Comparison of ENCODE assay signal across 11 mouse cellular contexts in the genomic region with DNA sequence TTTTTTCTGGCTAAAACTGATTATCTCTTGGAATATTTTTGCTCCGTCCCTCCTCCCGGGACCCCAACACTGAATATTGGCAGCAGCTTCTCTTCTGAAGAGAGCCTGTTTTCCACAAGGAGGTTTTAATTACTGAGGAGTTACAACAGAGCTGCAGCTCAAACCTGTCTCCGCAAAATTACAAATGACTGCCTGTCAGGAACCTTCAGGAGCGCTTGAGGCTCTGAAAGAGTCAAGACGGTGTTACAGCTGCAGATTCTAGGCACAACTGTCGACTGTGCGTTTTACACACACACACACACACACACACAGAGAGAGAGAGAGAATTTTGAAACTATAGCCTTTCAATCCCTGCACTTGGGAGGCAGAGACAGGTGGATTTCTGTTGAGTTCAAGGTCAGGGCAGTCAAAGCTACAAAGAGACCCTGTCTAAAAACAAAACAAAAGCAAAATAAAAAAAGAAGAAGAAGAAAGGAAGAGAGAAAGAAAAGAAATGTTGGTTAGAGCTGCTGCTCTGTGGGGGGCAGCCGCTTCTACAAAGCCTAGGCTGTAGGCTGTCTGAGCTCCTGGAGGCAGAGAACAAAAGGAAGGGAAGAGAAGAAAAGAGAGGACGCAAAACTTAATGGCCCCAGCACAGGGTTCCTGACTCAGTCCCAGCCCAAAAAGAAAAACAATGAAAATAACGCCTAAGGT. TPM values are rescaled to one million over a fixed set of nuclear protein-coding genes. Genes with fewer than 3 reads are reported as not detected.
A peak's percentile ranks its signal among the peaks of the same experiment; 100 is the strongest.
DNase-seq lines count a peak whose midpoint lies in the region; ATAC-seq lines count a peak whose summit lies in the region.
"Had no signal": no experiment of that assay in that cellular context is flagged by ENCODE, and none has a peak within 500 bp of the region (broad histone marks: within the 10 kb centered on the region; RNA-seq: fewer than 3 reads in every experiment).

No protein-coding gene starts in this region.

- no peak for ATAC-seq in embryonic facial prominence, embryonic 11.5 days (replicated peaks; ENCODE audit: insufficient number of reproducible peaks, low FRiP score, low TSS enrichment, low read depth)
- no peak for ATAC-seq in hindbrain, embryonic 12.5 days (ENCODE audit: low FRiP score)
- ATAC-seq in neural tube, embryonic 11.5 days (ENCODE audit: insufficient read depth, low FRiP score, low TSS enrichment): peak; percentile 73

- 10% methylated on average over 10 of the region's 10 CpGs for WGBS in embryonic facial prominence, embryonic 11.5 days
- 11% methylated on average over 10 of the region's 10 CpGs for WGBS in hindbrain, embryonic 12.5 days
- WGBS in neural tube, embryonic 11.5 days: 16% methylated on average over 10 of the region's 10 CpGs

- peak; percentile 96 for DNase-seq in ZHBTc4 (ENCODE audit: low read depth, low spot score)
- DNase-seq in embryonic facial prominence, embryonic 11.5 days (ENCODE audit: low spot score): peak; percentile 59
- peak; percentile 44 for DNase-seq in neural tube, embryonic 11.5 days (ENCODE audit: low spot score)
- no peak for DNase-seq in thymus, postnatal 0 days (ENCODE audit: low spot score)
- no peak for DNase-seq in layer of hippocampus, postnatal 25 days (ENCODE audit: extremely low spot score in 1 of 2, low spot score in 1 of 2)
- DNase-seq in right cerebral cortex, postnatal 10 days (ENCODE audit: low spot score in 2 of 2): no peak
- DNase-seq: cerebellum, postnatal 36 days; kidney, adult 2 months; lung, postnatal 10 days had no signal

- H3K9ac ChIP-seq in embryonic facial prominence, embryonic 11.5 days (replicated peaks; ENCODE audit: low read length): peak overlapping the region; percentile 18; the same call in 1 of the 2 replicates
- H3K9ac ChIP-seq in hindbrain, embryonic 12.5 days: no peak overlapping the region
- H3K9ac ChIP-seq in neural tube, embryonic 11.5 days (ENCODE audit: low read length): no peak overlapping the region
- H3K9ac ChIP-seq: heart, embryonic 15.5 days had no signal

- H3K4me2 ChIP-seq in embryonic facial prominence, embryonic 11.5 days (ENCODE audit: low read depth, low read length): no peak overlapping the region
- no peak overlapping the region for H3K4me2 ChIP-seq in hindbrain, embryonic 12.5 days (replicated peaks)
- H3K4me2 ChIP-seq in neural tube, embryonic 11.5 days (ENCODE audit: low read depth): no peak overlapping the region
- H3K4me2 ChIP-seq: heart, embryonic 15.5 days had no signal

- no peak overlapping the region for H3K4me3 ChIP-seq in embryonic facial prominence, embryonic 11.5 days (ENCODE audit: low read depth, low read length)
- no peak overlapping the region for H3K4me3 ChIP-seq in hindbrain, embryonic 12.5 days
- H3K4me3 ChIP-seq in neural tube, embryonic 11.5 days (ENCODE audit: low read depth, low read length): no peak overlapping the region
- H3K4me3 ChIP-seq: heart, embryonic 15.5 days had no signal

- H3K27ac ChIP-seq in embryonic facial prominence, embryonic 11.5 days (replicated peaks; ENCODE audit: low read depth, low read length): peak overlapping the region; percentile 41; the same call in 1 of the 2 replicates
- H3K27ac ChIP-seq in hindbrain, embryonic 12.5 days: peak overlapping the region; percentile 66; the same call in 1 of the 2 replicates
- peak overlapping the region; percentile 34 for H3K27ac ChIP-seq in neural tube, embryonic 11.5 days (ENCODE audit: low read depth, low read length)
- H3K27ac ChIP-seq: heart, embryonic 15.5 days had no signal

- H3K27me3 ChIP-seq in embryonic facial prominence, embryonic 11.5 days (ENCODE audit: control insufficient read depth, insufficient read depth, low read length): no peaks in the 10 kb centered on the region
- H3K27me3 ChIP-seq in hindbrain, embryonic 12.5 days: no peaks in the 10 kb centered on the region
- no peaks in the 10 kb centered on the region for H3K27me3 ChIP-seq in neural tube, embryonic 11.5 days (ENCODE audit: control insufficient read depth, insufficient read depth, low read length)
- H3K27me3 ChIP-seq: heart, embryonic 15.5 days had no signal

- H3K4me1 ChIP-seq in embryonic facial prominence, embryonic 11.5 days (ENCODE audit: control insufficient read depth, insufficient read depth, low read length): peaks cover 11% of the 10 kb centered on the region
- H3K4me1 ChIP-seq in hindbrain, embryonic 12.5 days: peaks cover 63% of the 10 kb centered on the region
- H3K4me1 ChIP-seq in neural tube, embryonic 11.5 days (ENCODE audit: control insufficient read depth, insufficient read depth, low read length): peaks cover 55% of the 10 kb centered on the region

- H3K36me3 ChIP-seq in embryonic facial prominence, embryonic 11.5 days (replicated peaks; ENCODE audit: control insufficient read depth, insufficient read depth, low read depth, low read length): no peaks in the 10 kb centered on the region
- no peaks in the 10 kb centered on the region for H3K36me3 ChIP-seq in hindbrain, embryonic 12.5 days
- no peaks in the 10 kb centered on the region for H3K36me3 ChIP-seq in neural tube, embryonic 11.5 days (ENCODE audit: control insufficient read depth, insufficient read depth, low read length)
- H3K36me3 ChIP-seq: heart, embryonic 15.5 days had no signal

- H3K9me3 ChIP-seq in embryonic facial prominence, embryonic 11.5 days (replicated peaks; ENCODE audit: control insufficient read depth, low read length): no peaks in the 10 kb centered on the region
- H3K9me3 ChIP-seq in hindbrain, embryonic 12.5 days (replicated peaks): no peaks in the 10 kb centered on the region
- no peaks in the 10 kb centered on the region for H3K9me3 ChIP-seq in neural tube, embryonic 11.5 days (ENCODE audit: control insufficient read depth, low read length)
- H3K9me3 ChIP-seq: heart, embryonic 15.5 days had no signal

RNA-seq across cellular contexts. Expression of gene Nxn, which starts 47.9 kb away (rescaled TPM):
- 40.0 and 41.8 TPM in 2 replicates for polyA plus RNA-seq in embryonic facial prominence, embryonic 11.5 days (2014; fragmentation: Nextera tagmentation; extraction: Ambion mirVana)
- polyA plus RNA-seq in hindbrain, embryonic 12.5 days (2016; fragmentation: Nextera tagmentation; extraction: Ambion mirVana): 54.3 and 57.3 TPM in 2 replicates
- 55.3 and 57.7 TPM in 2 replicates for polyA plus RNA-seq in neural tube, embryonic 11.5 days (2014; fragmentation: Nextera tagmentation; extraction: Ambion mirVana)
- polyA plus RNA-seq in thymus, postnatal 0 days (2015; fragmentation: Nextera tagmentation; extraction: Ambion mirVana): 32.2 and 33.8 TPM in 2 replicates
- 10 to 100 TPM in 1 of 2 experiments, 1 to 10 TPM in 1; 8.9 to 12.4 TPM for total RNA-seq in layer of hippocampus, postnatal 25 days (2021)

RNA-seq across cellular contexts. Expression of gene Timm22, which starts 55.7 kb away (rescaled TPM):
- polyA plus RNA-seq in embryonic facial prominence, embryonic 11.5 days (2014; fragmentation: Nextera tagmentation; extraction: Ambion mirVana): 138 TPM in 2 replicates
- 111 and 113 TPM in 2 replicates for polyA plus RNA-seq in hindbrain, embryonic 12.5 days (2016; fragmentation: Nextera tagmentation; extraction: Ambion mirVana)
- polyA plus RNA-seq in neural tube, embryonic 11.5 days (2014; fragmentation: Nextera tagmentation; extraction: Ambion mirVana): 124 and 136 TPM in 2 replicates
- 116 and 117 TPM in 2 replicates for polyA plus RNA-seq in thymus, postnatal 0 days (2015; fragmentation: Nextera tagmentation; extraction: Ambion mirVana)
- total RNA-seq in layer of hippocampus, postnatal 25 days (2021): 10 to 100 TPM; 25.9 to 39.4 TPM

Comparison
In these comparisons a context has a peak if more than half of its experiments do, and no peak if none do; other contexts are left out.
1. DNase-seq: peak in ZHBTc4 (single experiment), embryonic facial prominence, embryonic 11.5 days (single experiment) and neural tube, embryonic 11.5 days (single experiment); none in thymus, postnatal 0 days (single experiment), layer of hippocampus, postnatal 25 days (0 of 2) and right cerebral cortex, postnatal 10 days (0 of 2).
2. Peak in every context shown above with its lines, with median percentiles within 50 percentile points of each other: H3K27ac ChIP-seq.